Comparison of ENCODE assay signal across 7 mouse cellular contexts in genomic region chr13:99641386-99642165, GRCm38 (mm10).
DNase-seq lines count a peak whose midpoint lies in the region; ATAC-seq lines count a peak whose summit lies in the region.

No protein-coding gene starts in this region.

- peak; percentile 51 for DNase-seq in R1 (ENCODE audit: low read depth, low spot score)
- peak; percentile 13 to 19 for DNase-seq in left cerebral cortex, postnatal 14 days (ENCODE audit: low spot score in 2 of 2)
- DNase-seq in urinary bladder, adult 2 months (ENCODE audit: low spot score), result no peak
- no peak for DNase-seq in urinary bladder, postnatal 4 days (ENCODE audit: low spot score in 2 of 2)
- no peak for DNase-seq in adrenal gland, adult 18-20 months (ENCODE audit: low spot score in 2 of 2)

- intact Hi-C loops in left cerebral cortex, postnatal 14 days (cut with DNase I), result loop anchor here (10.0 kb wide), 1 partner anchor 127 kb away; the partner anchor contains the start of gene Map1b

- peak; percentile 91 for ATAC-seq in cerebellum, adult (ENCODE audit: insufficient number of reproducible peaks, low FRiP score, low TSS enrichment)
- peak; percentile 80 for ATAC-seq in frontal cortex, adult (ENCODE audit: low TSS enrichment)

Comparison
In these comparisons a context has a peak if more than half of its experiments do, and no peak if none do; other contexts are left out.
1. DNase-seq: peak in R1 (single experiment) and left cerebral cortex, postnatal 14 days (2 of 2); none in urinary bladder, adult 2 months (single experiment), urinary bladder, postnatal 4 days (0 of 2) and adrenal gland, adult 18-20 months (0 of 2).